Mouse (Mus musculus) mouse embryonic stem cell (cell line): ENCODE data around the gene Arhgef1.

ENCODE experiments used
- in situ Hi-C, 2 experiments: fragments of 300-500 bp; cut with MboI; formaldehyde crosslinking; loops; 1 replicate in 1 of 2; 3 replicates in 1 of 2; pipeline ENCODE4 v1.14.3; 2019 to 2020; ENCODE audit warnings: low sequenced_read_pairs in 2 of 2, low pct_unique_long_range_greater_than_20kb in 1 of 2, mixed read lengths in 1 of 2; ENCODE audit not compliant: unreplicated experiment in 1 of 2

Arhgef1 gene

DNA sequence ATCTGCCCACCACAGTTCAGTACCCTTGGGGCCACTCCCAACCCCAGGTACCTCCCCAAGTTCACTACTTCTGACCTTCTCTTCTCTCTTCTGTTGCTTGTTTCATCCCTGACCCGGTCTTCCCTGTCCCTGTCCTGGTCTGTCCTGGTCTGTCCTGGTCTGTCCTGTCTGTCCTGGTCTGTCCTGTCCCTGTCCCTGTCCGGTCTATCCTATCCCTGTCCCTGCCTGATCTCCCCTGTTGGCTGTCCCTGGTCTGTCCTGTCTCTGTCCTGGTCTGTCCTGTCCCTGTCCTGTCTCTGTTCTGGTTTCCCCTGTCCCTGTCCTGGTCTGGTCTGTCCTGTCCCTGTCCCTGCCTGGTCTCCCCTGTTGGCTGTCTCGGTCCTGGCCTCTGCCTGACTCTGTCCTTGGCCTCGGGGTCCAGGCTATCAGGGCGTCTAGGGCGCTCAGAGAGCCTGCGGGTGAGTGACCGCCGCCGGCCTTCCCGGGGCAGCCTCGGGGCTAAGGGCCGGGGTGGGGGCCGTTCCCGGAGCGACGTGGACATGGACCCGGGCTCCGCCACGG, 16.1 kb downstream of the Arhgef1 start:
- in situ Hi-C loops, result no loop called here

- in situ Hi-C loops, result no loop called here
These were observed 17.0 kb downstream of the Arhgef1 start for GRCm38 (mm10) chr7:24919728-24920127.

GRCm38 (mm10) chr7:24930475-24930874, 27.8 kb downstream of the Arhgef1 start:
- in situ Hi-C loops, result no loop called here

DNA sequence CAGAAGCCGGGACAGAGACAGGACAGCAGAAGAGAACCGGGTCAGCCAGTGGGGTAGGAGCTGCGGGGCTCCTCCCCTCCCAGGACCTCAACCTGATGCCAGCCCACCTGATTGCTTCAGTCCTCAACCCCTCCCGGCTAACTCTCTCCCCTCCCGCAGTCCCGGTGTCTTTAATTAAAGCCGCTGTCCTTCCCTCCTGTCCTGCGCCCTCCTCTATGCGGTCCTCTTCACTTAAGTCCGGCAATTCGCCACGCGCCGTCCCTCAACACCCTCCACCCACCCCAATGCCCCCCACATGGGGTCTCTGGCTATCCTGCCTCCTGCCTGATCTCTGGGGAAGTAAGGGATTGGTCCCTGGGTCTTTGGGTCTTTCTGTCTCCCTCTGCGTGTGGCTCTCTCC, 28.9 kb downstream of the Arhgef1 start:
- in situ Hi-C loops, result no loop called here

- in situ Hi-C loops, result no loop called here
These were observed 40.9 kb downstream of the Arhgef1 start for GRCm38 (mm10) chr7:24943641-24944040.

DNA sequence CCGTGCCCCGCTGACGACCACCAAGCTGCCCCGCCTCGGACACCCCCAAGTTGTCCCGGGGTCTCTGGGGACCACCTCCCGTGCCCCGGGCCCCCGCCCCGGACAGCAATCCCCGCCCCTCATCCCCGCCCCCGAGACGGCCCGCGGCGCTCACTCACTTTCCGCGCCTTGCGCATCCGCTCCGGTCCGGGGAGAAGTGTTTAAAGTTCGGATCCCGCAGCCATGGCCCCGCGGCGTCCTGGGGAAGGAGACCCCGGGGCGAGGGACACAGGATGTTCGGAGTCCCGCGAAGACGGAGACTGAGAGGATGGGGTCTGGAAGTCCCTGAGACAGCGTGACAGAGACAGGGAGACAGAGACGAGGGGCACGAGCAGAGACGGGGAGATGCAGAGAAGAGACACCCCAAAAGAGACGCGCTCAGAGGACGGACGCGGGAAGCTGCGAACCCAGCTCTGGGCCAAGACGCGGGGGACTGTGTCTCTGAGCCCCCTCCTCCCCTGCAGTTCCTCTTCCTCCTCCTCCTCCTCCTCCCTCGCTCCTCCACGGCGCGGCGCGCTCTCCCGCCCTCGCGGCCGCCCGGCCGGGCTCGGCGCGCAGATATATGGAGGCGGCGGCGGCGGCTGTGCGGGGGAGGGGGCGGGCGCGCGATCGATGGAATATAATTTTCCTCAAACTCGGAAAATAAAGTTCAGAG, 41.7 kb downstream of the Arhgef1 start, which contains the start of gene Gm4881:
Gene Gm4881 (minus strand): TSS at position 238 of the 694 bp plus-strand sequence.
- in situ Hi-C loops, result no loop called here

DNA sequence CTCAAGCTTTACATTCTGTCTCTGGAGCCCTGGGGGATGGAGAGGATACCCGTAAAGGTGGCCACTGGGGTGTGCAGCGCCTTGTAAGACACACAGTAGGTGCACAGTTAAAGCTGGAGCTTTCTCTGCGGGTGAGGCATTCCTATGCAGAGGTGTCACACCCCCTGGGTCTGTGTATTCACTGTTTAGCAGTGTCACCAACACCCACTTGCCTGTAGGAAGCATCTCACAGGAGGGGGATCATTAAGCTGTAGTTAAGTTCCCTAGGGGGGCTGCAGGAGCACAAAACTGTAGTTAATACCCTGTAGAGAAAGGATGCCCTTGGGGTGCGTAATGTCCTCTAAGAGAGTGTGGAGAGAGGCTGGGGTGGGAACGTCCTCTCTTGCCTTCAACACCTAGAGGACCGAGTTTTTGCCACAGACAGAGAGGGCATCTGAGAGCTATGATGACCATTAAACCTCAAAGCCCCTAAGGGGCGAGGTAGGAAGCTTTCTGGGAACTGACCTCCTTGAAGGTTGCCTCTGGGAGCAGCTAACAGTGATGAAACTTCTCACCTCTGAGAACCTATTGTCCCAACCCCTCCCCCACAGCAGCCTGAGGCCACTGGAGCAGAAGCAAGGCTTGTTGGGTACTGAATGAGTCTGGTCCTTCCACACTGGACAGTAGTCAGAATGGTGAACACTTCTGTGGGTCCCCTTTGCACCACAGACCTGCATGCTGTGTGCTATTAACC, 44.8 kb downstream of the Arhgef1 start:
- in situ Hi-C loops, result no loop called here

- in situ Hi-C loops, result no loop called here
These were observed 46.1 kb downstream of the Arhgef1 start for GRCm38 (mm10) chr7:24948774-24949173.

- in situ Hi-C loops, result loop anchor here in 1 of 2 experiments (10.0 kb wide), 1 partner anchor 105 kb away; no protein-coding TSS in a partner anchor
These were observed 47.4 kb downstream of the Arhgef1 start for GRCm38 (mm10) chr7:24949958-24950623.

DNA sequence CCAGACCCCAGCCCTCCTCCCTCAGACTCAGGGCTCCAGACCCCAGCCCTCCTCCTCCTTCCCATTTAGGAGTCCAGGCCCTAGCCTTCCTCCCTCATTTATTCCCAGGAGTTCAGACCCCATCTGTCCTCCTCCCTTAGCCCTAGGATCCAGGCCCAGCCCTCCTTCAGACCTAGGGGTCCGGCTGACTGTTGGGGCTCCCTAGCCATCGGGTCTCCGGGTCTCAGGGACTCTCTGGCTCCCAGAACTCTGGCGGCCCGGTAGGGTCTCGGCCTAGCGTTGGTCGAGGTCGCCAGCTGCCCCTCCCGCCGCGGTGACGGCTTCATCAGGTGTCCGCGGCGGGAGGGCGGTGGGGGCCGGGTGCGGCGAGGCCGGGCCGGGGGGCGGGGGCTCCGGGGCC, 51.3 kb downstream of the Arhgef1 start:
- in situ Hi-C loops, result loop anchor here in 1 of 2 experiments (10.0 kb wide), 1 partner anchor 109 kb away; no protein-coding TSS in a partner anchor

DNA sequence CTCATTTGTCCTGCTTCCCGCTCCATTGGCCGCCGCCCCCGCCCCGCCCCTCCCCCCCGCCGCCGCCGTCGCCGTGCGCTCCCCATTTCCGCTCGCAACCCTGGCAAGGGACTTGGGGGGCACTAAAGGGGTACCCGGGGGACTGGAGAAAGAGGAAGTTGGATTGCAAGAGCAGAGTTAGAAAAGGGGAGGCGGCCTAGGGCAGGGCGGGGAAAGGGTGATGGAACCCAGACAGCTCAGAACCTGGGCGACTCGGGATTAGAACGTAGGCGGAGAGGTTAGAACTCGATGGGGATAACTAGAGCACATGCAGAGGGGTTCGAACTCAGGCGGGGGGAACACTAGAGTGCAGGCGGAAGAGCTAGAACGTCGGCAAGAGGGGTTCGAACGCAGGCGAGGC, 51.7 kb downstream of the Arhgef1 start:
- in situ Hi-C loops, result loop anchor here in 1 of 2 experiments (10.0 kb wide), 1 partner anchor 110 kb away; no protein-coding TSS in a partner anchor

GRCm38 (mm10) chr7:24955226-24955625, 52.5 kb downstream of the Arhgef1 start:
- in situ Hi-C loops, result loop anchor here in 1 of 2 experiments (10.0 kb wide), 1 partner anchor 110 kb away; no protein-coding TSS in a partner anchor

DNA sequence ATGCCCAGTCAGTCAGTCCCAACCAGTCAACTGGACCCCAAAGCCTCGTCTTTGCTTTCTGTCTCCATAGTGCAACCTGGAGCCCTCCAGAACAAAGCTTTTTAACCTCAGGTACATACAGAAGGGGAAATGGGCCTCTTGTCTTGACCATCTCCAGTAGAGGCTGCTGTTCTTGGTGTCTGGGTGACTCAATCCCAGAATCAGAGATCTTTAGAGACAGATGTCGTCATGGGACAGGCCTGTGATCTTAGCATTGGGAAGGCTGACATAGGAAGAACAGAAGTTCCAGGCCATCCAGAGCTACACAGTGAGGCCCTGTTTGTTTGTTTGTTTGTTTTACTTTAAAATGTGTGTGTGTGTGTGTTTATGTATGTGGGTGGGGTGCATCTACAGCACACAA, 61.6 kb downstream of the Arhgef1 start:
- in situ Hi-C loops, result loop anchor here in 1 of 2 experiments (10.0 kb wide), 1 partner anchor 119 kb away; no protein-coding TSS in a partner anchor

- in situ Hi-C loops, result loop anchor here in 1 of 2 experiments (10.0 kb wide), 1 partner anchor 120 kb away; no protein-coding TSS in a partner anchor
These were observed 62.3 kb downstream of the Arhgef1 start for GRCm38 (mm10) chr7:24964897-24965535.

DNA sequence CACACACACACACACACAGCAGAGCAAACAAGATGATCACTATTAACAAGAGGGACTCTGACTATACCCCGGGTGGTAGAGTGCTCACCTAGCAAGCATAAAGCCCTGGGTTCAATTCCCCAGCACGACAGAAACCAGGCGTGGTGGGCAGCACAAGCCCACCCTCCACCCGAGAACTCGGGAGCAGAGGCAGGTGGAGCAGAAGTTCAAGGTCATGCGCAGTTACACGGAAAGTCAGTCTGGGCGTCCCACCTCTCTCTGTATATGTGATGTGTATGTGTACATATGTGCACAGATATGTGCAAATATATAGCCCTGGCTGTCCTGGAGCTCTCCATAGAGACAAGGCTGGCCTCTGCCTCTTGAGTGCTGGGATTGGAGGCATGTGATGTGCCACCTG, 65.3 kb downstream of the Arhgef1 start:
- in situ Hi-C loops, result loop anchor here in 1 of 2 experiments (10.0 kb wide), 1 partner anchor 123 kb away; no protein-coding TSS in a partner anchor

DNA sequence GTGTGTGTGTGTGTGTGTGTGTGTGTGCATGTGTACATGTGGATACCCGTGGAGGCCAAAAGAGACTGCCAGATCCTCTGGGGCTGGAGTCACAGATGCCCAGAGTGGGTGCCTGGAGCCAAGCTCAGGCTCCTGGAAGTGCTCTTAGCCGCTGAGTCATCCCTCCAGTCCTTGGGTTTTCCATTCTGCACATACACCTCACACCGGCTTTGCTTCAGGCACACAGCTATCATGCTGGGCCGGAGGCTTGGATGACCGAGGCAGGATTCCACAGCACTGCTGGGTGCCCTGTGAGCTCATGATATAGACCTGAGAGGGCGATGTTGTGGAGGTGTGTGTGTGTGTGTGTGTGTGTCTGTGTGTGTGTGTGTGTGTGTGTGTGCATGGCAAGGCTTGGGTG, 65.8 kb downstream of the Arhgef1 start:
- in situ Hi-C loops, result loop anchor here in 1 of 2 experiments (10.0 kb wide), 1 partner anchor 124 kb away; no protein-coding TSS in a partner anchor

DNA sequence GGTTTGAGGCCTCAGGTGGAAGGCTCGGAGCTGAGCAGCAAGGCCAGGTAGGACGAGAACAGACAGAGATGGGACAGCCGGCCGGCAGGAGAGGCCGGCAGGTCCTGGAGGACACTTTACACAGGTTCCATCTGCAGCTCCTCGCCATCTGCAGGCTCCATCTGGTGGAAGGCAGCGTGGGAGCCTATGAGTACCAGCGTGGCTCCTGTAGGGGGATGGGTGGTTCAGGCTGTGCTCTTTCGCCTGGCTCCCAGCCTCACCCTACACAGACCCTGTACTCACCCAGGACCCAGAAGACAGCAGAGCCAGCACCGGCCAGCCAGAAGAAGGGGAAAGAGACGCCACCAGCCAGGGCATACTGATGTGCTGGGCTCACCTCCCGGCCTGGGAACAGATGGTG, 67.1 kb downstream of the Arhgef1 start:
- in situ Hi-C loops, result loop anchor here in 1 of 2 experiments (5.0 to 10.0 kb wide), 2 partner anchors 125 to 158 kb away; no protein-coding TSS in a partner anchor

GRCm38 (mm10) chr7:24970341-24970740, 67.6 kb downstream of the Arhgef1 start:
- in situ Hi-C loops, result loop anchor here in 1 of 2 experiments (5.0 kb wide), 1 partner anchor 158 kb away; no protein-coding TSS in a partner anchor
